Mouse (Mus musculus) olfactory bulb, adult 2 months (tissue): ENCODE data around the gene Sypl2. TPM values are rescaled to one million over a fixed set of nuclear protein-coding genes. Genes with fewer than 3 reads are reported as not detected.

Experiments used
- H3K27ac ChIP-seq: fragments of 200-500 bp; 2 replicates; pipeline ENCODE4 v1.5.1; 2012; ENCODE audit warnings: low read depth, low read length; ENCODE audit not compliant: insufficient read depth
- H3K4me1 ChIP-seq: fragments of 200-500 bp; 2 replicates; pipeline ENCODE4 v1.6.1; 2012; ENCODE audit warnings: low read length; ENCODE audit not compliant: control insufficient read depth, insufficient read depth
- H3K4me3 ChIP-seq: fragments of 200-500 bp; 2 replicates; pipeline ENCODE4 v1.5.1; 2012; ENCODE audit warnings: mild to moderate bottlenecking, low read depth, low read length, moderate library complexity; ENCODE audit not compliant: insufficient read depth
- CTCF ChIP-seq: fragments of 200-500 bp; IDR thresholded peaks from 2 replicates; pipeline ENCODE4 v1.5.1; 2012; ENCODE audit warnings: low read depth, mild to moderate bottlenecking, low read length, moderate library complexity; ENCODE audit not compliant: insufficient read depth
- POLR2A ChIP-seq: fragments of 200-500 bp; IDR thresholded peaks from 2 replicates; pipeline ENCODE4 v1.6.1; 2012; ENCODE audit warnings: mild to moderate bottlenecking, low read depth, low read length, moderate library complexity; ENCODE audit not compliant: insufficient read depth
- WGBS: fragments of 180-500 bp; shearing (Covaris S2); methylation state at CpG from one replicate; pipeline ENCODE4 v1.1.7; 2018; 5-methylcytosine and 5-hydroxymethylcytosine counted together
- polyA plus RNA-seq: library from polyadenylated mRNA; stranded (reverse); fragments of >200 nt; gene quantifications from 2 replicates; pipeline ENCODE4 v1.2.4, GENCODE M21; 2012; ENCODE audit warnings: low replicate concordance; ENCODE audit not compliant: missing spikeins, insufficient read depth, insufficient read length

The Sypl2 gene
- polyA plus RNA-seq, 1 experiment = not detected

DNA sequence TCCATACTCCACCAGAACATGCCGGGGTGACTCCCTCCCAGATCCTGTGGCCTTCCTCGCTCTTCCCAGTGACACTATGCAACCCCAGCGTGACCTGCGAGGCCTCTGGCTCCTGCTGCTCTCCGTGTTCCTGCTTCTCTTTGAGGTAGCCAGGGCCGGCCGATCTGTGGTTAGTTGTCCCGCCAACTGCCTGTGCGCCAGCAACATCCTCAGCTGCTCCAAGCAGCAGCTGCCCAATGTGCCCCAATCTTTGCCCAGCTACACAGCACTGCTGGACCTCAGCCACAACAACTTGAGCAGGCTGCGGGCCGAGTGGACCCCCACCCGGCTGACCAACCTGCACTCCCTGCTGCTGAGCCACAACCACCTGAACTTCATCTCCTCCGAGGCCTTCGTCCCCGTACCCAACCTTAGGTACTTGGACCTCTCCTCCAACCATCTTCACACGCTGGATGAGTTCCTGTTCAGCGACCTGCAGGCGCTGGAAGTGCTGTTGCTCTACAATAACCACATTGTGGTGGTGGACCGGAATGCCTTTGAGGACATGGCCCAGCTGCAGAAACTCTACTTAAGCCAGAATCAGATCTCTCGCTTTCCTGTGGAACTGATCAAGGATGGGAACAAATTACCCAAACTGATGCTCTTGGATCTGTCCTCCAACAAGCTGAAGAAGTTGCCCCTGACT, 39.2 kb downstream of the Sypl2 start:
- peaks cover 32% of the 10 kb centered on the region for H3K4me1 ChIP-seq
- H3K4me3 ChIP-seq = peak overlapping the region; percentile 87
- TF ChIP-seq CTCF (no peak), POLR2A (no peak)
- WGBS = 32% methylated on average over 20 of the region's 20 CpGs
- peak overlapping the region; percentile 63 for H3K27ac ChIP-seq

DNA sequence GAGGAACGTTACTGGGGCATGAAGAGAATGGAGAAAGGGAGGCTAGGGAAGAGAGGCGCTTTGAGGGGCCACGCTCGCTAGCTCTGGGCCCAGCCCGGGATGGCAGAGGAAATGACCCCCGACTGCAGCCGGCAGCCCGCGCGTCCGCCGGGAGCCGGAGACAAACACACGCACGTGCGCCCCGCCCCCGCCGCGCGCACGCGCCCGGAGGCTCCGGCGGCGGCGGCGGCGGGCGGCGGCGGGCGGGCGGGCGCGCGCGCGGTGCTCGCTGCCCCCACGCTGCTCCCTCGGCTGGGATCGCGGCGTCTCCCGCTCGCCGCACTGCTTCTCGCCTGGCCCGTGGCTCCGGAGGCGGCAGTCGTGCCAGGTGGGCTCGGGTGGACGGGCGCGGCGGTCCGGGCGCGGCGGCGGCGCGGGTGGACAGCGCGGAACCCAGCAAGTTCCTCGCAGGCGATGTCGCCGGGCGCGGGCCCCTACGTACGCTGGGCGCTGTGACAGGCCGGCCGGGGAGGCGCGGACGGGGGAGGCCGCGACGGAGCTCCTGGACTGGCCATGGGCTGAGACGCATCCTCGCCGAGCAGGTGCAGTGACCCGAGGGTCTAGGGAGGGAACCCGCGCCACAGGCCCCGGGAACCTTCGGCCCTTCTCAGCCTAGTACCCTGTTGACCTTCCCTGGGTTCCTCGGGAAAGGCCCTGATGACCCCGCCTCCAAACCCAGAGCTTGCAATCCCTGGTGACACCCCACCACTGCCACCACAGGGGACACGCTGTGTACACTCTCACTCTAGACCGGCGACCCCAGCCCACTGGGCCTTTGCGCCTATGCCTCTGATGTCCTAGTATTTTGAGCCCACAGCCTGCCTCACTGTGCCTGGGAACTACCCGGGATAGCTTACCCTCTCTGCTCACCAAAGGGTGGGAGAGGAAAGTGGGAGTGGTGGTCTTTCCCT, 40.1 kb downstream of the Sypl2 start, which contains the start of gene Amigo1:
Gene Amigo1, plus strand, starts transcription at position 238 of the 950 bp plus-strand sequence.
- TF ChIP-seq CTCF (no peak), POLR2A (peak; percentile 33; the same call in 1 of the 2 replicates)
- WGBS = 3% methylated on average over 68 of the region's 100 CpGs
- Histone ChIP-seq H3K27ac (peak within 1 kb of the TSS; percentile 76), H3K4me3 (peak within 1 kb of the TSS; percentile 87), H3K4me1 (peaks cover 32% of the 10 kb centered on the region)

DNA sequence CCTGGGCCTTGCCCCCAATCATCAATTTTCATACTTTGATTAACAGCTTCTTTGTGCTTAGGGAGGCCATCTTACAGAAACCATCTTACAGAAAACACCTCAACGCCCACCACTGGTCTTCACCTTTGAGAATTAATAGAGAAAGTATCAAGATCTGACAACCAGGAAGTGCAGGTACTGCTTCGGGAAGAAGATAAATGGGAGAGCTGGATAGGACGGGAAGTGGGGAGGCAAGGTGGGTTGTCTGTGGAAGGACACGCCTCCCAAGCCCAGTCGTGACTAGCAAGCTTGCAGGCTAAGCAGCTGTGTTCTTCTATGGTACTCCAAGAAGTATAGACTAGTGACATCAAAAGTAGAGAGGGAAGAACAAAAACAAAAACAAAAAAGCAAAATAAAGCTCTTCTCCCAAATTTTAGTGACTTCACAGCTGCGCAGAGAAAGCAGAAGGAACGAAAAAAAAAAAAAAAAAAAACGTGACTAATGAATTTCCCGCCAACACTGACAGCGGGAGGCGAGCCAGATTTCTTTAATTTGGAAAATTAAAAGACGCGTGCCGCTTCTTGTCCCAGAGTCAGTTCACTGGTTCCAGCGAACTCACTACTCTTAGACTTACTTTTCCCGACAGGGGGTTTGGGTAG, 40.9 kb downstream of the Sypl2 start:
- TF ChIP-seq POLR2A = no peak
- TF ChIP-seq CTCF = no peak
- Histone ChIP-seq H3K4me3 (peak overlapping the region; percentile 87), H3K27ac (peak overlapping the region; percentile 76), H3K4me1 (peaks cover 32% of the 10 kb centered on the region)
- WGBS = 3% methylated on average over 16 of the region's 16 CpGs

DNA sequence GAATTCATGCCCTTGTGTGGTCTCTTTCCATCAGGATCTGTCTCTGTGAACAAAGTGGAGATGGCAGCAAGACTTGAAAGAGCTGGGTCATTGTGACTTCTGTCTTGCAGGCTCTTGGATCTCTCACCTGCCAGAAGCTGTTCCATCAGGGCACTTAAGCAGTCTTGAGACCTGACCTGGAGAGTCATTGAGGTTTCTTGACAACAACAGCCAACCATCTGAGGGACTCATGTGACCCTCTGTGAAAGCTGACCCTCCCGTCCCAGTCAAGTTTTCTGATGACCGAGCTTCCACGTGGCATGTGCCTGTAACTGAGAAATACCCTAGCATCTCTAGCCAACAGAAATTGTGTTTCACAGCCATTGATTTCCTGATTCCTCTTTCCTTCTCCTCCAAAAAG, 41.7 kb downstream of the Sypl2 start:
- TF ChIP-seq POLR2A (no peak), CTCF (no peak)
- no peak overlapping the region for H3K4me3 ChIP-seq
- H3K4me1 ChIP-seq = peaks cover 25% of the 10 kb centered on the region
- H3K27ac ChIP-seq = no peak overlapping the region
- 85% methylated on average over 3 of the region's 3 CpGs for WGBS

GRCm38 (mm10) chr3:108180514-108180913, 45.9 kb downstream of the Sypl2 start:
- Histone ChIP-seq H3K27ac (no peak overlapping the region), H3K4me1 (peaks cover 9% of the 10 kb centered on the region), H3K4me3 (no peak overlapping the region)
- WGBS = 63% methylated on average over 2 of the region's 2 CpGs
- no peak for TF ChIP-seq POLR2A
- no peak for TF ChIP-seq CTCF

DNA sequence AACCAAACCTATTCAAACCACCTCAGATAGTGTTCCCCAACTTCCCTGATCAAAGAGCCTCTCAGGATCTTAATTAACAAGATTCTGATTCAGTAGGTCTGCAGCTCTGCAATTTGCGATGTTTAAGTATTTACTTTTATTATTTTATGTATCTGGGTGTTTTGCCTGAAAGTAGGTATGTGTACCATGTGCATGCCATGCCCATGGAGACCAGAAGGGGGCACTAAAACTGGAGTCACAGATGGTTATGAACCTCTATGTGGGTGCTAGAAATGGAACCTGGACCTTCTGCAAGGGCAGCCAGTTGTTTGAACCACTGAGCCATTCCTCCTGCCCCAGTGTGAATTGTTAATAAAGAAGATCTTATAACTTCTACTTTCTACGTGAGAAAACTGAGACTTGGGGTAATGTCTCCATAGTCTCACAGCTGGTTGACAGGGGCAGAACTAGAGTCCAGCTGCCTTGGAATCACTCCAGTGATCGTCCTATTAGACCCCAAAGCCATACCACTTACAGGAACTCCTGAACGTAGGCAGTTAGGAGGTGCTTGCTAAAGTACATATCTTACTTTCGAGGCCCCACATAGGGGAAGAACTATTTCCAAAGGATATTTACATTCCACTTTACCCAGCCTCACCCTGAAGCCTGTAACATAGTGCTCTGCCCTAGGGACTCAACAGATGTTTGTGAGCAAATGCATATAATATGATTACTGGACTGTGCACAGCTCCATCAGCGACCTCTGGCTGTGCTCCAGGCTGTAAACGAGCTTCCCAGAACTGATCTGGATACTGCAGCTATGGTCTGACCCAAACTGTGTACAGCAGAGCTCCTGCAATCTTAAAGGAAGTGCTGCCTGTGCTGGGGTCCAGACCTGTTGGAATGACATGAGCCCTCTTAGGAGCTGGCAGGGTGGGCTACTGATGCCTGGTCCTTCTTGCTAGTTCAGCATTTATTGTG, 47.4 kb downstream of the Sypl2 start:
- WGBS = 79% methylated on average over 7 of the region's 7 CpGs
- no peak for TF ChIP-seq CTCF
- TF ChIP-seq POLR2A = no peak
- H3K4me3 ChIP-seq = no peak overlapping the region
- peaks cover 16% of the 10 kb centered on the region for H3K4me1 ChIP-seq
- H3K27ac ChIP-seq = no peak overlapping the region

DNA sequence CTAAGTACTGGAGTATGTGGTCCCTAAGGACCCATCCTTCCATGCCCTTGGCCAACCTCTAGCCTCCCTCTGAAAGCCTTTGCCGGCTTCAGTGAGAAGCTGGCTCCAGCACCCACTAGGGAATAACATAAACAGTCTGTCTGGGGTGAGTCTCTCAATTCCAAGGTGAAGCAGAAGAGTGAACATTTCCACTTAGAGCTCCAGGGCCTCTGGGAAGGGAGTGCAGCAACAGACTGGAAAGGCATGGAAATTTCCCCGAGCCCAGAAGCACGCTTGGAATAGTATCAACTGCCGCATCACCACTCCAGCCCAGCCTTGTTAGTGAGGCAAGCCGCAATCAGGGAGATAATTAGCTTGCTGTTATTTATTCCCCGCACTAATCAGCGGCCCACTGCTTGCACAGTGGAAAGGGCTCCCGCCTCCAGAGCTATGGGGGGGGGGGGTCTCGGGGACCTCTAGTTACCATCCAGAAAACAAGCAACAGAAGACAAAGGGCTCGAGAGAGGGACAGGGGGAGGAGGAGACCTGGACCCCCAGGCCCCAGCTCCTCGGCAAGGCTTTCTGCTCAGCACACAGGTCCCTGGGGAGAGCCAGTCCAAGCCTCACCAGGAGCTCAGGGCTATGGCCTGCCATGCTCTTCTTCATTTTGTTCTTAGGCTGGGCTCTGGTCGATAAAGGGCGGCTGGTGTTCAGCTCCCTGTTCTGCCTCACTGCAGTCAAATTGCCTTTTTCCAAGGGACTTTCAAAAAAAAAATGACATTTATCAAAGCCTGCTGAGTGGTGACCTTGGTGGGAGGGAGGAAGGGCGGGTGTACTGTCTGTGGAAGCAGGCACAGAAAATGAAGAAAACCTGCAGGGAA, 51.5 kb downstream of the Sypl2 start:
- WGBS = 7% methylated on average over 14 of the region's 14 CpGs
- Histone ChIP-seq H3K4me3 (0 out of 2 replicates have a peak overlapping the region, but pooled peaks have one; percentile 9), H3K4me1 (peaks cover 26% of the 10 kb centered on the region), H3K27ac (peak overlapping the region; percentile 93)
- TF ChIP-seq POLR2A (no peak), CTCF (no peak)
